Mouse (Mus musculus) CH12.LX (cell line): ENCODE measurements at regions not wholly inside any gene's neighbourhood (a gene's known extent, or its start where the extent isn't known, plus 50 kb on each side); places are given as distances from the start of the nearest gene placed in this dataset.

Experiments
- DNase-seq: peaks from one replicate; pipeline ENCODE4 v3.0.0-alpha.2; 2013; ENCODE audit errors: extremely low read depth
- H3K27ac ChIP-seq: 2 replicates; pipeline ENCODE4 v1.5.1; 2012; ENCODE audit warnings: low read depth, mild to moderate bottlenecking, control low read depth, moderate library complexity; ENCODE audit not compliant: insufficient read depth
- H3K27me3 ChIP-seq: replicated peaks from 2 replicates; pipeline ENCODE3; 2012; ENCODE audit warnings: inconsistent platforms
- H3K36me3 ChIP-seq, 2 experiments: replicated peaks in 1 of 2; 2 replicates each; pipeline versions ENCODE3 to v1.6.1; 2012; ENCODE audit warnings: inconsistent platforms in 1 of 2, low read length in 1 of 2, mild to moderate bottlenecking in 1 of 2, mixed read lengths in 1 of 2, moderate library complexity in 1 of 2; ENCODE audit not compliant: control insufficient read depth in 1 of 2, insufficient read depth in 1 of 2
- H3K4me1 ChIP-seq, 2 experiments: 2 replicates each; pipeline ENCODE4 v1.6.1; 2012; ENCODE audit warnings: inconsistent platforms in 1 of 2, moderate library complexity in 1 of 2; ENCODE audit not compliant: insufficient read depth in 2 of 2, control insufficient read depth in 1 of 2
- H3K4me2 ChIP-seq: 2 replicates; pipeline ENCODE4 v1.6.1; 2012; ENCODE audit warnings: low read depth, mild to moderate bottlenecking, control low read depth; ENCODE audit not compliant: poor library complexity, insufficient read depth, severe bottlenecking
- H3K4me3 ChIP-seq, 3 experiments: fragments of 150-350 bp in 1 of 3; sonication (generic) in 1 of 3; replicated peaks in 1 of 3; 2 replicates each; pipeline versions ENCODE3 to v1.5.1; 2011 to 2012; ENCODE audit warnings: low read depth in 2 of 3, low read length in 2 of 3, mild to moderate bottlenecking in 2 of 3, moderate library complexity in 2 of 3, control low read depth in 1 of 3, improper control_type of control experiment in 1 of 3, inconsistent platforms in 1 of 3, mixed read lengths in 1 of 3; ENCODE audit not compliant: poor library complexity in 1 of 3
- H3K79me2 ChIP-seq: replicated peaks from 2 replicates; pipeline ENCODE4 v1.6.1; 2012; ENCODE audit warnings: mild to moderate bottlenecking, moderate library complexity; ENCODE audit not compliant: control insufficient read depth, poor library complexity, insufficient read depth, severe bottlenecking; ENCODE audit errors: extremely low read depth
- H3K9ac ChIP-seq: 2 replicates; pipeline ENCODE4 v1.6.1; 2012; ENCODE audit warnings: low read depth, mild to moderate bottlenecking, control low read depth, moderate library complexity; ENCODE audit not compliant: insufficient read depth
- H3K9me3 ChIP-seq: replicated peaks from 2 replicates; pipeline ENCODE3; 2012; ENCODE audit warnings: low read length, inconsistent platforms, mixed read lengths
- CHD1 ChIP-seq: IDR thresholded peaks from 2 replicates; pipeline ENCODE4 v1.6.1; 2012; ENCODE audit warnings: low read depth, low read length, improper control_type of control experiment, inconsistent platforms
- CHD2 ChIP-seq: IDR thresholded peaks from 2 replicates; pipeline ENCODE4 v1.6.1; 2011; ENCODE audit warnings: low read length, improper control_type of control experiment
- CTCF ChIP-seq, 2 experiments: IDR thresholded peaks in 1 of 2; conservative IDR thresholded peaks in 1 of 2; 2 replicates each; pipeline ENCODE4 v1.5.1; 2011 to 2012; ENCODE audit warnings: low read depth in 2 of 2, low read length in 2 of 2, improper control_type of control experiment in 1 of 2, inconsistent platforms in 1 of 2, mild to moderate bottlenecking in 1 of 2, moderate library complexity in 1 of 2
- IRF4 ChIP-seq: IDR thresholded peaks from 2 replicates; pipeline ENCODE4 v1.6.1; 2014; ENCODE audit warnings: low read depth, mild to moderate bottlenecking, inconsistent platforms, low read length, improper control_type of control experiment
- JUND ChIP-seq: conservative IDR thresholded peaks from 2 replicates; pipeline ENCODE4 v1.6.1; 2011; ENCODE audit warnings: low read depth, low read length, improper control_type of control experiment
- MAFK ChIP-seq: IDR thresholded peaks from 2 replicates; pipeline ENCODE4 v1.6.1; 2011; ENCODE audit warnings: low read length, improper control_type of control experiment; ENCODE audit not compliant: insufficient replicate concordance
- MXI1 ChIP-seq: IDR thresholded peaks from 2 replicates; pipeline ENCODE4 v1.6.1; 2011; ENCODE audit warnings: mild to moderate bottlenecking, low read depth, low read length, improper control_type of control experiment
- MYC ChIP-seq: IDR thresholded peaks from 2 replicates; pipeline ENCODE4 v1.6.1; 2011; ENCODE audit warnings: low read depth, mild to moderate bottlenecking, improper control_type of control experiment, low read length
- TCF12 ChIP-seq: IDR thresholded peaks from 2 replicates; pipeline ENCODE4 v1.6.1; 2014; ENCODE audit warnings: low read depth, mild to moderate bottlenecking, inconsistent platforms, low read length, improper control_type of control experiment
- UBTF ChIP-seq: IDR thresholded peaks from 2 replicates; pipeline ENCODE4 v1.6.1; 2012; ENCODE audit warnings: low read depth, mild to moderate bottlenecking, inconsistent platforms, low read length, improper control_type of control experiment, moderate library complexity
- ZC3H11A ChIP-seq: IDR thresholded peaks from 2 replicates; pipeline ENCODE4 v1.6.1; 2012; ENCODE audit warnings: low read depth, mild to moderate bottlenecking, inconsistent platforms, low read length, improper control_type of control experiment
- dilution Hi-C: fragments of 300-500 bp; cut with MboI; formaldehyde crosslinking; loops from 2 replicates; pipeline ENCODE4 v1.14.3; 2020; ENCODE audit warnings: low sequenced_read_pairs; ENCODE audit not compliant: extremely low pct_unique_long_range_greater_than_20kb, extremely low pct_ligation_motif_present
- in situ Hi-C: fragments of 300-500 bp; cut with MboI; formaldehyde crosslinking; loops from 3 replicates; pipeline ENCODE4 v1.14.3; 2019; ENCODE audit warnings: low sequenced_read_pairs, low pct_ligation_motif_present, low pct_unique_long_range_greater_than_20kb, mixed read lengths

DNA sequence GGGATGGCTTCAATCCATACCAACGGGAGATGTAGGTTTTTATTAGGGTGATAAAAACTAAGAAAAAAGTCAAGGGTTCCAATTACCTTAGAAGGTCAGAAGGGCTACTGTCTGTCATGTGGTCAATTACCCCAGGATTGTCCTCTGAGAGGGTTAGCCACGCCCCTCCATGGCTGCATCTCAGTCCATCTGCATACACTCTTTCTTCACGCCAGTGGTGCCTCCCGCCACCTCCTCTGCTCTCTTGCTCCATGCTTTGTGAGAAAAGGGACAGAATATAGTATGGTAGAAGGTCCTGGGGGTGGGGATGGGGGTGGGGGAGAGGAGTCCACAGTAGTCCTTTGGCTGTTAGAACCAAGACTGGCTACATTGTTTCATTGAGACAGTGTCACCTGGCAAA is 96.1 kb upstream of the Podxl start:
- dilution Hi-C loops: no loop called here
- no peaks in the 10 kb centered on the region for H3K36me3 ChIP-seq
- TF ChIP-seq JUND (no peak), MXI1 (no peak)
- TF ChIP-seq, all 38 proteins: peak for 0
- Histone ChIP-seq H3K79me2 (no peaks in the 10 kb centered on the region), H3K27me3 (peaks cover 80% of the 10 kb centered on the region), H3K9me3 (no peaks in the 10 kb centered on the region), H3K4me3 (no peak overlapping the region), H3K4me1 (no peaks in the 10 kb centered on the region), H3K4me2 (no peak overlapping the region), H3K27ac (no peak overlapping the region), H3K9ac (no peak overlapping the region)
- DNase-seq: no peak
- in situ Hi-C loops: loop anchor here (25.0 kb wide), 1 partner anchor 652 kb away; no protein-coding TSS in a partner anchor

GRCm38 (mm10) chr6:31658447-31659199 is 94.8 kb upstream of the Podxl start:
- no peak for DNase-seq
- no peak overlapping the region for H3K27ac ChIP-seq
- in situ Hi-C loops: loop anchor here (25.0 kb wide), 1 partner anchor 654 kb away; no protein-coding TSS in a partner anchor

GRCm38 (mm10) chr6:31650791-31651476 is 87.2 kb upstream of the Podxl start:
- TF ChIP-seq TCF12 (no peak), UBTF (no peak), MYC (no peak), CHD2 (no peak), ZC3H11A (no peak), IRF4 (no peak), JUND (no peak), CTCF (conservative IDR thresholded peaks at IDR 0.05 in 1 of 2, IDR thresholded peaks at IDR 0.05 in 1 of 2; ENCODE audit: low read depth in 2 of 2, low read length in 2 of 2) (no peak)
- TF ChIP-seq, all 38 proteins: peak for 0
- Histone ChIP-seq H3K36me3 (no peaks in the 10 kb centered on the region), H3K79me2 (no peaks in the 10 kb centered on the region), H3K27me3 (peaks cover 82% of the 10 kb centered on the region), H3K4me3 (no peak overlapping the region), H3K27ac (no peak overlapping the region), H3K4me1 (no peaks in the 10 kb centered on the region), H3K9ac (no peak overlapping the region), H3K4me2 (no peak overlapping the region), H3K9me3 (no peaks in the 10 kb centered on the region)
- no peak for DNase-seq
- in situ Hi-C loops: loop anchor here (25.0 kb wide), 1 partner anchor 661 kb away; no protein-coding TSS in a partner anchor
- dilution Hi-C loops: no loop called here

More at GRCm38 (mm10) chr6:31658447-31659199, 94.8 kb upstream of the Podxl start:
- no peaks in the 10 kb centered on the region for H3K9me3 ChIP-seq
- H3K9ac ChIP-seq: no peak overlapping the region
- H3K4me1 ChIP-seq: no peaks in the 10 kb centered on the region
- no peak overlapping the region for H3K4me3 ChIP-seq
- peaks cover 83% of the 10 kb centered on the region for H3K27me3 ChIP-seq
- no peaks in the 10 kb centered on the region for H3K79me2 ChIP-seq
- dilution Hi-C loops: no loop called here
- H3K36me3 ChIP-seq: no peaks in the 10 kb centered on the region
- TF ChIP-seq CHD1 (no peak), MAFK (no peak), MYC (no peak)
- H3K4me2 ChIP-seq: no peak overlapping the region
